Mouse (Mus musculus) E14TG2a.4 (cell line): ENCODE measurements around the gene Dcaf5.

Source experiments
- CTCF ChIP-seq: conservative IDR thresholded peaks from 2 replicates; pipeline ENCODE4 v1.5.1; 2014; ENCODE audit warnings: low read length
- POU5F1 ChIP-seq: IDR thresholded peaks from 2 replicates; pipeline ENCODE4 v1.6.1; 2014; ENCODE audit warnings: low read length, borderline replicate concordance

GRCm38 (mm10) chr12:80300833-80301456, 135.5 kb downstream of the Dcaf5 start:
- TF ChIP-seq CTCF (no peak), POU5F1 (no peak)
